Mouse (Mus musculus): ENCODE data around the gene Pgf.
"Not testable (repeated sequence)": the region's sequence is repeated elsewhere in the genome, so short reads cannot be mapped to it uniquely, and the experiment has no call there.

- TF ChIP-seq CTCF (IDR thresholded peaks at IDR 0.05 in 2 of 3, conservative IDR thresholded peaks at IDR 0.05 in 1 of 3; ENCODE audit: control insufficient read depth in 1 of 3, insufficient read depth in 1 of 3, low read depth in 2 of 3, low read length in 3 of 3, poor library complexity in 1 of 3, severe bottlenecking in 1 of 3) (peak in 2 of 3 experiments; percentile 1 to 37; a peak in 2 of 6 replicates), ZC3H11A (IDR thresholded peaks at IDR 0.05; ENCODE audit: low read depth, low read length) (0 out of 2 replicates have a peak, but pooled peaks have one; percentile 6)
- TF ChIP-seq ZKSCAN1 (IDR thresholded peaks at IDR 0.05; ENCODE audit: low read depth, low read length); NELFE (IDR thresholded peaks at IDR 0.05; ENCODE audit: low read depth, low read length); MEF2A (IDR thresholded peaks at IDR 0.05; ENCODE audit: extremely low read depth, insufficient replicate concordance, low read depth, low read length, poor library complexity, severe bottlenecking); POLR2A (IDR thresholded peaks at IDR 0.05; ENCODE audit: control insufficient read depth in 1 of 2, insufficient read depth in 1 of 2, low read depth in 1 of 2, low read length in 2 of 2, poor library complexity in 1 of 2); MXI1 (IDR thresholded peaks at IDR 0.05; ENCODE audit: low read depth, low read length); MAX (IDR thresholded peaks at IDR 0.05; ENCODE audit: low read length); GATA1 (IDR thresholded peaks at IDR 0.05; ENCODE audit: low read depth, low read length); USF1 (IDR thresholded peaks at IDR 0.05; ENCODE audit: low read depth, low read length); RCOR1 (IDR thresholded peaks at IDR 0.05; ENCODE audit: low read depth, low read length); TBP (IDR thresholded peaks at IDR 0.05; ENCODE audit: low read depth, low read length); ETS1 (IDR thresholded peaks at IDR 0.05; ENCODE audit: low read depth, low read length); POLR2AphosphoS5 (IDR thresholded peaks at IDR 0.05; ENCODE audit: borderline replicate concordance, low read depth, low read length): not testable (repeated sequence)
Observed at GRCm38 (mm10) chr12:85144276-85144675, 33.3 kb downstream of the Pgf start.
